Mouse (Mus musculus): ENCODE measurements around the gene Rpn1.
"Not testable (repeated sequence)": the region's sequence is repeated elsewhere in the genome, so short reads cannot be mapped to it uniquely, and the experiment has no call there.

The Rpn1 gene

GRCm38 (mm10) chr6:88120813-88121212 lies 36.5 kb downstream of the Rpn1 start:
- in situ Hi-C loops (cut with MboI, MseI), result no loop called here

- in situ Hi-C loops (cut with MboI, MseI), result no loop called here
Measured at GRCm38 (mm10) chr6:88121781-88122180, 37.5 kb downstream of the Rpn1 start.

- in situ Hi-C loops (cut with MboI, MseI), result no loop called here
Measured at GRCm38 (mm10) chr6:88123150-88123857, 39.0 kb downstream of the Rpn1 start.

DNA sequence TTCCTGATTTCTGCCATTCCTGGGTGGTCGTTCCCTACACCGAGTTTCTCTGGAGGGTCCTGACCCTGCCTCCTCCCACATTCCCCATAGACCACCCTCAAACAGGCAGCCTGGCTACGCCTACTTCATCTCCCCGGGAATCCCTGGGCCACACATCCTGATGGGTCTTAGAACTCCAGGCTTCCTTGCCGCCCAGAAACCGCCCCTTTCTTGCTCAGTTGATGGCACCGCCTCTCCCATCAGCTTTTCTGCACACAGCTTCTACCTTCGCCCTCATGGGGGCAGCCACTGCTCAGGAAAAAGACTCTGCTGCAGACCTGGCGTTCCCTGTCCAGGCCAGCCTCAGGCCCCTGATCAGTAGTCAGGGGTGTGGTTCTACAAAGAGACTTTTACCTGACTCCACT lies 39.6 kb downstream of the Rpn1 start:
- in situ Hi-C loops (cut with MboI, MseI), result no loop called here

DNA sequence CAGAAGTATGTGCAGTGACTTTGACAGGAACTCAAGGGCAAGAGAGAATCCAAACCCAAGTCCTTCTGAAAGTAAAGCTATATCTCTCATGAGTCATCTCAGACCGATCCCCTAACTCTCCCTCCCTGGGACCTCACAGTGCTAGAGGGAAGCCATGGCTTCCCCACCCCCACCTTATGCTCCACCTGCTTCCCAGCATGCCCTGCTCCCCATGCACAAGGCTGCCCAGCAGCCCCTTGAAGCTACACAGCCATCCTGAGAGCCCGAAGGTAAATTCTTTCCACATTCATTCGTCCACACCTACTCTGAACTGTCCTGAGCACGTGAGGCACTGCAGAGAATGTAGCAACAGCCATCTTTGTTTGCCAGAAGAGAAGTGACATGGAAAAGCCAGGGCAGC lies 40.3 kb downstream of the Rpn1 start:
- in situ Hi-C loops (cut with MboI, MseI), result no loop called here

GRCm38 (mm10) chr6:88125815-88126214 lies 41.5 kb downstream of the Rpn1 start:
- in situ Hi-C loops (cut with MboI, MseI), result not testable (repeated sequence)

- in situ Hi-C loops (cut with MboI, MseI), result no loop called here
Measured at GRCm38 (mm10) chr6:88131521-88131920, 47.2 kb downstream of the Rpn1 start.

DNA sequence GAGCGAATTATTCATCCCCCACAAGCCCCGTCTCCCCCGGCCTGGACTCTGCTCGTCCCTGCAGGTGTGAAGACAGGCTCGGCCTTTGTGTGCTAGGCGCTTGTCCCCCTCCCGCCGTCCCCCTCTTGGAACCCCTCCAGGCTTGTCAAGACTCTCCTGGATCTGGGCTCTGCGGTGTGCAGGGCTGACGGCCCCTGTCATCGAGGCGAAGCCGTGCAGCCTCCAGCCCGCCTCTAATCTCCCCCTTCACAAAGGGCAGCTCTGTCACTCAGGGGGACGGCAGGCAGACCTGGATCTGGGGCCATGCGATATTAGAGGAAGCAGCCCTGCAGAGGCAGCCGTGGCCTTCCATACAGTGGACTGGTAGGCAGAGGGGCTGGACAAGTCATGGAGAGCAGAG lies 47.8 kb downstream of the Rpn1 start:
- in situ Hi-C loops (cut with MboI, MseI), result no loop called here

GRCm38 (mm10) chr6:88133061-88133460 lies 48.8 kb downstream of the Rpn1 start:
- in situ Hi-C loops (cut with MboI, MseI), result no loop called here

- in situ Hi-C loops (cut with MboI, MseI), result no loop called here
Measured at GRCm38 (mm10) chr6:88133878-88134277, 49.6 kb downstream of the Rpn1 start.

DNA sequence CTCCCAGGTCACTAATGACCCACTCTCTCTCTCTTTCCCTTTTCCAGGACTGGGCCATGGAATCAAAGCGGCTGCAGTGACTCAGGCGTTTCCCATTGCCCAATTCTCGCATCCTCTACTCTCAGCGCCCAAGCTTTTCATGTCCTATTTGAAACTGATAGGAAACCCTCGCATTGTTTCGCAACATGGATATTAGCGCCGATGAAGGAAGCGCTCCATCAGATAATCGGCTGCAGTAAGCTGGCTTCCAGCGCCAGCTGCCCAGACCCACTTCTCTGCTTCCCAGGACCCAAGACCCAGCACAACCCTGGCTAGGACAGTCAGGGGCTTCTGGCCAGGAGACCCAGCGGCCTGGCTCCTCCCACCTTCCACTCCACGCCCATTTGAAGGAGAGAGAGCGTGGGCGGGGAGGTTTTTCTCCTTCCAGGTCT lies 51.9 kb downstream of the Rpn1 start:
- in situ Hi-C loops (cut with MboI, MseI), result no loop called here

DNA sequence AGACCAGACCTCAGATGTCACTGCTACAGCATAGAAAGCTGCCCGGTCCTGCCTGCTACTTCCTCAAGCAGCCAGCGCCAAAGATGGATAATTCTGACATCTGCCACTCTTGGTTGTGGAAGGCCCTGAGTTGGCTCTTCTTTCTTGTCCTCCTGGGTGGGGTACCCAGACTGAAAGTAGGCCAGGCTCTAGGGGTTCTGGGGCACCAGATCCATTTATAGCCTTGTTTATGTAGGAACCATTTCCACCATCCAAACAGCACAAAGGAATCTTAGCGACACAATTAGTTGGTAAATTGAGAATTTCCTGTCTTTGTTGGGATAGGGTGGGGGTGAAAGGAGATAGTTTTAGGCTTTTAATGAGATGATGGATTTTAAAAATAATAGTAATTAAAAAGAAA lies 54.2 kb downstream of the Rpn1 start:
- in situ Hi-C loops (cut with MboI, MseI), result no loop called here

DNA sequence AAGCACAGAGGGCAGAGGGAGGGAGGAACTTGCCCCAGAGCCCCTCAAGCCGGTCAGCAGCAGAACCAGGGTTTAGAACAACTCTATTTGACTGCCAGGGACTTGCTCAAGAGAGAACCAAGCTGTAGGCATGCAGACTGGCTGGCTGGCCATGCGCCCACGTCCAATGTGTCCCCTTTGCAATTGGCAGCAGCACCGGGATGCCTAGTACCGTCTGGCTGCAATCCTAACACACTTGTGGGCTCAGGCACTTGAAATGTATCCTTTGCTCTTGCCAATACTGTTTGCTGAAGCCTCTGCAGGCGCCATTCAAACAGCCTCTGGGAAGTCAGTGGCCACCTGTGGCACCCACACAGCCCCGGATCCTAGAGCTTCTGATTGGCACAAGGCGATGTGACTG lies 56.0 kb downstream of the Rpn1 start:
- in situ Hi-C loops (cut with MboI, MseI), result no loop called here

DNA sequence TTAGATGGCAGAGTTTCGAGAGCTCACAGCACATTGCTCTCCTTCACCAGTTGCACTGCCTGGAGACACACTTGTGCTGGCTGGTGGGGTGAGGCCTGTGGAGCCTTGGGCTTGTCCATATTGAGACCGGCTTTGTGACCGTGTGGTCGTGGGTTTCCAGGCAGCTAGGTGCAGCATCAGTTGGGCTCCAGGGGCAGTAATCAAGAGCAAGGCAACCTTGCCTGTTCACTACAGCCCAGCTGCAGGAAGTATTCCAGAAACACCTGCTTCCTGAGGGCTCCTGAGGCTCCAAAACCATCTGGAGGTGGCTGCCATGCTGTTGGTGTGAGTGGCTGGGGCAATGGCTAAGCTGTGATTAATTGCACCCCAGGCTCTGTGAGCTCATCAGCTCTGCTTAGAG lies 61.5 kb downstream of the Rpn1 start:
- in situ Hi-C loops (cut with MboI, MseI), result no loop called here

GRCm38 (mm10) chr6:88146576-88146975 lies 62.3 kb downstream of the Rpn1 start:
- in situ Hi-C loops (cut with MboI, MseI), result no loop called here

DNA sequence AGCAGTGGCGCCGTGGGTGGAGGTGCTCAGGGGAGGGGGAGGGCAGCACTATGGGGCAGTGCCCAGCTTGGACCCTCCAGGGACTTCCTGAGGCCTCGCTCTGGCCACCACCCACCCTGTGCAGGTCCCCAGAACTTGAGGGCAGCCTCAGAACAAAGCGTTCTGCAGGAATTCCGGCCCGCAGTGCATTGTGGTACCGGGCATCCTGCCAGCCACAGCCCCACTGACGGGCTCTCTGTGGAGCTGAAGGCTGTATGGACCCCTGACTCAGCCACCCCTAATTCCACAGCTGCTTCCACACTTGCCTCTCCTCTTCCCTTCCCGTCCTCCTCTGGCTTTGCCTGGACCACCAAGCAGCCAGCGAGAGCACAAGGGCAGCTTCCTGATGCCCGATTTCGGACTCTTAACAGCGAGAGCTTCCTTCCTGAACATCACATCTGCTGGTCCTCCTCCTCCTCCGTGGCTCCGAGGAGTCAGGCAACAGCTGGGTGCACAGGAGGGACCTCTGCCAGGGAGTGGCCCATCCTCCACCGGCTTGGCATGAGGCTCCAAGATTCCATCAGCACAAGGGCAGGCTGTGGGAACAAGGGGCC lies 63.2 kb downstream of the Rpn1 start:
- in situ Hi-C loops (cut with MboI, MseI), result no loop called here

- in situ Hi-C loops (cut with MboI, MseI), result no loop called here
Measured at GRCm38 (mm10) chr6:88151335-88151734, 67.1 kb downstream of the Rpn1 start.

DNA sequence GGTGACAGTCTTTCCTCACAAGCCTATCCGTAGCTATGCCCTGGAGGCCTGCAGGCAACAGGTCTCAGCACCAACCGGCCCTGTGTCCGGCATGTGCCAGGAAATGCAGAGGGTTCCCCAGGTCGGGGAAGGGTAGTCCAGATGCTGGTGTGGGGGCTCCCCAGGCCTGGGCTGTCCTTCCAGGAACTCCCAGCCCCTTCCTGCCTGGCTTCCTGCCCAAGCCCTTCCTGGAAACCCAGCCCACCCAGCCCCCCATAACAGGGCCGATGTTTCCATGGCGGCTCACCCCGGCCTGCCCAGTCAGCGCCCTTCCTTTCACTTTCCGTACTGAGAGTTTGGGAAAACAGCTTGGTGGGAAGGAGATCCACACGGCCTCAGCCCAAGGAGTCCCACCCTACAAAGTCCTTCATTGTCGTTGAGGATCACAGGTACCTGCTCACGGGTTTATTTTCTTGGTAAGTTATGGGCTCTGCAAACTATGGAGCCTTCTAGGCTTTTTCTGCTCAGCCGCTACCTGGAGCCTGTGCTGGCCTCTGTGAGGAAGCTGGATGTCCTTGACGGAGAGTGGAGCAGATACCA lies 67.9 kb downstream of the Rpn1 start:
- in situ Hi-C loops (cut with MboI, MseI), result no loop called here

GRCm38 (mm10) chr6:88152979-88153378 lies 68.7 kb downstream of the Rpn1 start:
- in situ Hi-C loops (cut with MboI, MseI), result no loop called here

All from T-helper 17 cell (primary cell).